Comparison of ENCODE assay signal across 8 mouse cellular contexts in the genomic region with DNA sequence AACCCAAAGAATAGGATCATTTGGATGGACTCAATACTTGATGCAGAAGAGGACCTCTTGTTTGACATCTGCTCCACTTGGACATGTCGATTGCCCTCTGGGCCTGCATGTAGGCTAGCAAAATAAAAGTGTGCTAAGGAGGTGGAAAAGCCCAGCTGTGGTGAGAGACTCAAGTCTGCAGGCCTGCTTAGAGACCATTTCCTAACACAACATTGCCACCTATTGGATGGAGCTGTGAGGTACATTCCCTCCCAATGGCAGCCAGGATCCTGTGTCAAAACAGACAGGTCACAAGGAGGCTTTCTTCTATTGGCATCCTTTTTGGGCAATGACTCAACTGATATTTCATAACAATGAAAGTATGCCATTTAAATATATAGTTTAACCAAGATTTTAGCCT. TPM values are rescaled to one million over a fixed set of nuclear protein-coding genes. Genes with fewer than 3 reads are reported as not detected.
A peak's percentile ranks its signal among the peaks of the same experiment; 100 is the strongest.
DNase-seq lines count a peak whose midpoint lies in the region; ATAC-seq and TF ChIP-seq lines count a peak whose summit lies in the region.

No protein-coding gene starts in this region.

- no peak overlapping the region for H3K9ac ChIP-seq in MEL (ENCODE audit: control insufficient read depth, low read depth, low read length, poor library complexity, severe bottlenecking)

- peak; percentile 83 for ATAC-seq in erythroblast, adult 5-6 weeks (replicated peaks; ENCODE audit: low FRiP score, poor library complexity, severe bottlenecking)

- H3K4me1 ChIP-seq in MEL (ENCODE audit: control insufficient read depth in 1 of 2, insufficient read depth in 2 of 2, low read length in 2 of 2) = no peaks in the 10 kb centered on the region

- H3K4me3 ChIP-seq in MEL (ENCODE audit: control insufficient read depth in 1 of 2, insufficient read depth in 1 of 2, low read depth in 2 of 2, low read length in 2 of 2) = no peak overlapping the region

- TF ChIP-seq POLR2A in MEL (IDR thresholded peaks at IDR 0.05; ENCODE audit: control insufficient read depth in 1 of 2, insufficient read depth in 1 of 2, low read depth in 1 of 2, low read length in 2 of 2, poor library complexity in 1 of 2) = no peak

- TF ChIP-seq CTCF in MEL (IDR thresholded peaks at IDR 0.05 in 2 of 3, conservative IDR thresholded peaks at IDR 0.05 in 1 of 3; ENCODE audit: control insufficient read depth in 1 of 3, insufficient read depth in 1 of 3, low read depth in 2 of 3, low read length in 3 of 3, poor library complexity in 1 of 3, severe bottlenecking in 1 of 3) = peak; percentile 55 to 86 (median 74)

- TF ChIP-seq RAD21 in MEL (IDR thresholded peaks at IDR 0.05; ENCODE audit: low read depth, low read length) = peak; percentile 87

- no peaks in the 10 kb centered on the region for H3K27me3 ChIP-seq in MEL (ENCODE audit: control insufficient read depth in 1 of 2, insufficient read depth in 2 of 2, low read length in 2 of 2)

- peak; percentile 80 for DNase-seq in MEL (ENCODE audit: low read depth, low spot score)
- DNase-seq in brain, adult 2 months (ENCODE audit: low read depth, low spot score) = peak; percentile 88
- peak; percentile 83 for DNase-seq in heart, adult 8-10 months (ENCODE audit: low spot score)
- peak; percentile 54 to 86 for DNase-seq in layer of hippocampus, adult 18-20 months (ENCODE audit: low spot score in 2 of 2)
- peak; percentile 64 to 74 for DNase-seq in lung, adult 18-20 months
- DNase-seq in retina, adult 2 months (ENCODE audit: low read depth, low spot score) = peak; percentile 38
- peak; percentile 63 to 66 for DNase-seq in thymus, postnatal 36 days

- no peaks in the 10 kb centered on the region for H3K9me3 ChIP-seq in MEL (replicated peaks; ENCODE audit: insufficient read depth, low read length)

- no peak for TF ChIP-seq EP300 in MEL (IDR thresholded peaks at IDR 0.05; ENCODE audit: low read depth in 1 of 2, low read length in 2 of 2)

- H3K79me2 ChIP-seq in MEL (ENCODE audit: control insufficient read depth, insufficient read depth, low read length, poor library complexity) = no peaks in the 10 kb centered on the region

- no peak overlapping the region for H3K27ac ChIP-seq in MEL (ENCODE audit: control insufficient read depth, low read depth, low read length)

- H3K36me3 ChIP-seq in MEL (ENCODE audit: control insufficient read depth in 1 of 2, insufficient read depth in 2 of 2, low read length in 2 of 2) = peaks cover 8 to 14% of the 10 kb centered on the region in 2 experiments

TF ChIP-seq in MEL, 35 proteins besides CTCF, POLR2A, EP300 and RAD21:
- peak; percentile 73 for TF ChIP-seq ZC3H11A (IDR thresholded peaks at IDR 0.05; ENCODE audit: low read depth, low read length)
- no peak for TF ChIP-seq GABPA (IDR thresholded peaks at IDR 0.05; ENCODE audit: low read depth, low read length)
- TF ChIP-seq SIN3A (IDR thresholded peaks at IDR 0.05; ENCODE audit: low read length) = peak; percentile 37; the same call in 1 of the 2 replicates
- TF ChIP-seq SMC3 (IDR thresholded peaks at IDR 0.05; ENCODE audit: low read depth, low read length) = peak; percentile 85
TF ChIP-seq in MEL: peak in this region for 3.

RNA-seq across cellular contexts. Expression of gene Gm4952, which starts 7.9 kb away (rescaled TPM):
- not detected in 2 replicates for total RNA-seq in MEL (2012; rRNA removed)
- under 1 TPM in 1 of 2 experiments, not detected in 1; 0.06 TPM for polyA plus RNA-seq in MEL (2012; ENCODE audit: insufficient read depth in 1 of 2, insufficient read length in 2 of 2, low read depth in 1 of 2, low replicate concordance in 2 of 2, missing spikeins in 1 of 2)
- total RNA-seq in erythroblast, adult 5-6 weeks (2015; ENCODE audit: low replicate concordance) = not detected in 2 replicates
- 0.14 TPM in 1 of 2 replicates, not detected in the other for total RNA-seq in erythroblast, adult 5-6 weeks (2017; ENCODE audit: low replicate concordance)
- total RNA-seq in heart, adult 8-10 months (2022) = not detected
- total RNA-seq in layer of hippocampus, adult 18-20 months (2021) = not detected

RNA-seq across cellular contexts. Expression of gene Glyat, which starts 41.2 kb away (rescaled TPM):
- total RNA-seq in MEL (2012; rRNA removed) = not detected in 2 replicates
- not detected for polyA plus RNA-seq in MEL (2012; ENCODE audit: insufficient read depth in 1 of 2, insufficient read length in 2 of 2, low read depth in 1 of 2, low replicate concordance in 2 of 2, missing spikeins in 1 of 2)
- total RNA-seq in erythroblast, adult 5-6 weeks (2015; ENCODE audit: low replicate concordance) = not detected in 2 replicates
- total RNA-seq in erythroblast, adult 5-6 weeks (2017; ENCODE audit: low replicate concordance) = not detected in 2 replicates
- total RNA-seq in heart, adult 8-10 months (2022) = not detected
- total RNA-seq in layer of hippocampus, adult 18-20 months (2021) = under 1 TPM; 0.20 to 0.36 TPM

RNA-seq across cellular contexts. Expression of gene Fam111a, which starts 46.4 kb away (rescaled TPM):
- 53.1 and 56.1 TPM in 2 replicates for total RNA-seq in MEL (2012; rRNA removed)
- polyA plus RNA-seq in MEL (2012; ENCODE audit: insufficient read depth in 1 of 2, insufficient read length in 2 of 2, low read depth in 1 of 2, low replicate concordance in 2 of 2, missing spikeins in 1 of 2) = 100 to 1,000 TPM in 1 of 2 experiments, 10 to 100 TPM in 1; 75.9 to 157 TPM
- 79.0 and 112 TPM in 2 replicates for total RNA-seq in erythroblast, adult 5-6 weeks (2015; ENCODE audit: low replicate concordance)
- total RNA-seq in erythroblast, adult 5-6 weeks (2017; ENCODE audit: low replicate concordance) = 78.5 and 79.9 TPM in 2 replicates
- 1 to 10 TPM; 2.6 to 6.7 (median 3.8) TPM for total RNA-seq in heart, adult 8-10 months (2022)
- 1 to 10 TPM in 1 of 2 experiments, under 1 TPM in 1; 0.91 to 1.7 TPM for total RNA-seq in layer of hippocampus, adult 18-20 months (2021)

Comparison
In these comparisons a context has a peak if more than half of its experiments do, and no peak if none do; other contexts are left out.
1. DNase-seq: peak in every context shown above with its lines; median percentile 88 in brain, adult 2 months; 83 in heart, adult 8-10 months; 80 in MEL; 70 in layer of hippocampus, adult 18-20 months; 69 in lung, adult 18-20 months; 64 in thymus, postnatal 36 days; 38 in retina, adult 2 months.